Mouse (Mus musculus) left cerebral cortex, postnatal 25 days (tissue): ENCODE measurements at regions not wholly inside any gene's neighbourhood (a gene's known extent, or its start where the extent isn't known, plus 50 kb on each side); places are given as distances from the start of the nearest gene placed in this dataset.
A peak's percentile ranks its signal among the peaks of the same experiment; 100 is the strongest.

Experiments used
- DNase-seq, 2 experiments: peaks; one replicate each; pipeline ENCODE4 v3.0.0; 2022; ENCODE audit warnings: low spot score in 2 of 2, mixed read lengths in 1 of 2
- intact Hi-C: fragments of 180-260 bp; cut with DNase I; formaldehyde crosslinking; loops from one replicate; pipeline ENCODE4 v1.15.1; 2025

DNA sequence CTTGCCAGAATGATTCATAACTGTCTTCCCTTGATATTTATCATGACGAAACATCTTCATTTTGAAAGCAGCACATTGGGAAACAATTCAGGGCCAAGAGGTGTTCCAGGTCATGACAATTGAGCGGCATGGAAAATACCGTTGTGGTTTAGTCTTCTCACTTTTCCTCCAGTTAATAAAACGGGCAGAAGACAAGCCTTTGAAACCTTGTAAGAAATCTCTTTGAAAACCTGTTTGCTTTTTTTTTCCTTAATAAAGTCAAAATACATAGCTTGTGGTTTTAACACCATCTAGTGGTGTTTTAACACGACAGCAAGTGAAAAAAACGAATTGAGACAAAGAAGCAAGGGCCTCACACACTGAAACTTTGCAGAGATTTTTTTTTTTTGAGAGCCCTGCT, 1389.0 kb upstream of the Acvr2a start:
- peak; percentile 12 to 36 for DNase-seq
- intact Hi-C loops = no loop called here

DNA sequence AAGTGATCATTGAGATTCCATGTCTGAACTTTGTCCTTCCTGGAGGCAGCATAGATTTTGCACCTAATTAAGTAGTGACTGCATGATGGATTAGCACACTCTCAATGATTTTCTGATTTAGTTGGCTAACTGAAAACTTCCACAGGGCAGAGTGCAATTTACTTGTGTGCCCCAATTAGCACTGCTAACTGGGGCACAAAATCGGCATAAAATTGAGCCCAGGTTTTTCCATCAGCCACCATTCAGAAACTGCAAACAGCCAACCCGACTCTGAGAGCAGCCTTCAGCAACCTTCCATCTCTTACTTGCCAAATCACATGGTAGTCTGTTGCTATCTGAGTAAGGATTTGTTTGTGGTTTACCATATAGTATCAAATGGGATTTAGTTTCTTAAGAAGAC, 1384.1 kb upstream of the Acvr2a start:
- intact Hi-C loops = no loop called here
- DNase-seq = peak in 1 of 2 experiments; percentile 6

DNA sequence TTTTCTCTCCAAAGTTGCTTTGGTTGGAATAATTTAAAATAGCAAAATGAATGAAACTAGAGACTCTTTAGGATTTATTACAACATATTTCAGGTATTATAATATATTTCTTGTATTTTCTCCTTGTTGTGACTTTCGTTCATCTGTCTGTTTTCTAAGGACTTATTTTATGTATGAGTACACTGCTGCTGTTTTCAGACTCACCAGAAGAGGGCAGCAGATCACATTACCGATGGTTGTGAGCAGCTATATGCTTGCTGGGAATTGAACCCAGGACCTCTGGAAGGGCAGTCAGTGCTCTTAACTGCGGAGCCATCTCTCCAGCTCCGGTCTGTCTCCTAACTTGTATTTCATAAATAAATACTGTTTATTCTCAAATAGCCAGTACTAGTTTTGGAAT, 1347.9 kb upstream of the Acvr2a start:
- no peak for DNase-seq
- intact Hi-C loops = no loop called here

DNA sequence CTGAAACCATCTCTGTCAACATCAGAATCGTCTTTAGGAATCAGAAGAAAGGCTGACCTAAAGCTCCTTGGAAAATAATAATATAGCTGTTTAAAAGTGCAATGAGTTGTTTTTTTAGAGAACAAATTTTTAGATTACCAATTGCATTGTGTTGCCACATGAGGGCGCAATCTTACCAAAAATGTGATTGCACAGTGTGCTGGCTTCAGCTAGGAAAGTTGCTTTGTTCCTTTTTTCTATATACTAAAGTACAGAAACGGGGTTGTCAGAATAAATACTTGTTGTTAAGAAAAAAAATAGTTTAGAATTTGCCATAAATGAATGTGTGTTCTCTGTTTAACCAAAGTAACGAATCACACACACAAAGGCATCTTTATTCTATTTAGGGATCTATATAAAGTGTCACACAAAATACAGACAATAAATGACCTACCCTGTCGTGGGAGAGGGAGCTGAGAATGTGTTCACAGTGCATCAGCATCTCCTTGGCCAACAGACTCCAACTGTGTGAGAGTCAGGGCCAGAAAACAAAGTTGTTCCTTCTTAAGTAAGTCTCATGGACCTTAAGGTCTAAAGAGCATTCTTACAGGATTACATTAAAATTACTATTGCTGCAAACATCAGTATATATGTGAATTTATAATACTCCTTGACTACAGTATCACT, 1321.9 kb upstream of the Acvr2a start:
- DNase-seq = peak; percentile 12 to 19
- intact Hi-C loops = loop anchor here (2.0 to 5.0 kb wide), 2 partner anchors 510 to 1395 kb away; no protein-coding TSS in a partner anchor
